Mouse (Mus musculus) hindbrain, postnatal 0 days (tissue): Measurements from ENCODE around the gene Clec4g. TPM values are rescaled to one million over a fixed set of nuclear protein-coding genes. Genes with fewer than 3 reads are reported as not detected.
"Not testable (repeated sequence)": the region's sequence is repeated elsewhere in the genome, so short reads cannot be mapped to it uniquely, and the experiment has no call there.

Experiments
- ATAC-seq: fragments of 200-750 bp; cut with Nextera tagmentation; 2 replicates; pipeline ENCODE4 v1.8.0; 2017; ENCODE audit warnings: mild to moderate bottlenecking, moderate TSS enrichment, moderate library complexity
- DNase-seq: peaks from one replicate; pipeline ENCODE4 v3.0.0-alpha.2; 2015; ENCODE audit warnings: low spot score
- H3K27ac ChIP-seq: fragments of 300-500 bp; sonication (generic); 2 replicates; pipeline ENCODE4 v1.5.1; 2014; ENCODE audit warnings: mild to moderate bottlenecking
- H3K27me3 ChIP-seq: fragments of 300-500 bp; sonication (generic); 2 replicates; pipeline ENCODE4 v1.6.1; 2014; ENCODE audit warnings: low read length, mixed read lengths; ENCODE audit not compliant: insufficient read depth
- H3K36me3 ChIP-seq: fragments of 300-500 bp; sonication (generic); 2 replicates; pipeline ENCODE4 v1.6.1; 2014; ENCODE audit warnings: low read length, mixed read lengths; ENCODE audit not compliant: insufficient read depth
- H3K4me1 ChIP-seq: fragments of 300-500 bp; sonication (generic); 2 replicates; pipeline ENCODE4 v1.6.1; 2014; ENCODE audit warnings: antibody characterized with exemption, low read length, mixed read lengths; ENCODE audit not compliant: insufficient read depth
- H3K4me2 ChIP-seq: fragments of 300-500 bp; sonication (generic); 2 replicates; pipeline ENCODE4 v1.6.1; 2014; ENCODE audit warnings: low read depth, mild to moderate bottlenecking, low read length, moderate library complexity, mixed read lengths
- H3K4me3 ChIP-seq: fragments of 300-500 bp; sonication (generic); 2 replicates; pipeline ENCODE4 v1.5.1; 2014; ENCODE audit warnings: low read length
- H3K9ac ChIP-seq: fragments of 300-500 bp; sonication (generic); replicated peaks from 2 replicates; pipeline ENCODE4 v1.6.1; 2014; ENCODE audit warnings: mild to moderate bottlenecking, low read length, moderate library complexity, mixed read lengths
- H3K9me3 ChIP-seq: fragments of 300-500 bp; sonication (generic); 2 replicates; pipeline ENCODE4 v1.6.1; 2016; ENCODE audit warnings: low read length, mixed read lengths
- CTCF ChIP-seq: IDR thresholded peaks from 2 replicates; pipeline ENCODE4 v1.5.1; 2016; ENCODE audit warnings: antibody characterized with exemption, control low read depth, low read depth
- WGBS: fragments of 180-500 bp; shearing (Covaris S2); extraction: QIAGEN DNeasy Blood & Tissue Kit; methylation state at CpG from one replicate; pipeline ENCODE4 v1.1.7; 2014; 5-methylcytosine and 5-hydroxymethylcytosine counted together
- polyA plus RNA-seq: library from polyadenylated mRNA; unstranded; fragments of >200 nt; fragmentation: Nextera tagmentation; extraction: Ambion mirVana; gene quantifications from 2 replicates; pipeline ENCODE4 v1.2.1, GENCODE M21; 2015
- total RNA-seq: library from RNA; depleted of rRNA; stranded (reverse); fragments of >200 nt; gene quantifications from 2 replicates; pipeline ENCODE4 v1.2.3, GENCODE M21; 2014; rRNA removed

Gene Clec4g
- total RNA-seq = not detected in 2 replicates
- polyA plus RNA-seq = not detected in 2 replicates

DNA sequence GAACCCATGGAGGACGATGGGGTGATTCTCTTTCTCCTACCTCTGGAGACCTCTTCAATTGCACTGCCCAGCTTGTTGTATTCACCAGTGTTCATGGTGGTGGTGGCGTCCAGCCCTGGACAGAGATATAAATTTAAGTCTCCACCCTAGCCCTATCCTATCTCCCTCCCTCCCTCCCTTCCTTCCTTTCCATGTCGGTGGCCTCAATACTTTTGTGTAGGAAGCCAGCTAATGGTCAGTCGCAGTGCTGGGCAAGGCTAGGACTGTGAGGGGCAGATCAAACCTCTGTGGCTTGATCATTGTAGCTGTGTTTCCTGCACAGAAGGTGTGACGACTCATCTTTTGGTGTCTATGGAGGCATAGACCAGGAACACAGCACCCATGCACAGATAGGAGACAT lies at the start of gene Clec4g:
Clec4g (minus strand) TSS at position 101 of the 400 bp plus-strand sequence.
- 67% methylated on average over 5 of the region's 5 CpGs for WGBS
- DNase-seq = no peak
- Histone ChIP-seq H3K27me3 (no peaks in the 10 kb centered on the region), H3K27ac (no peak within 1 kb of the TSS), H3K4me3 (no peak within 1 kb of the TSS), H3K36me3 (no peaks in the 10 kb centered on the region), H3K9me3 (no peaks in the 10 kb centered on the region), H3K4me1 (no peaks in the 10 kb centered on the region), H3K9ac (no peak within 1 kb of the TSS), H3K4me2 (no peak within 1 kb of the TSS)
- no peak for ATAC-seq
- TF ChIP-seq CTCF = no peak

DNA sequence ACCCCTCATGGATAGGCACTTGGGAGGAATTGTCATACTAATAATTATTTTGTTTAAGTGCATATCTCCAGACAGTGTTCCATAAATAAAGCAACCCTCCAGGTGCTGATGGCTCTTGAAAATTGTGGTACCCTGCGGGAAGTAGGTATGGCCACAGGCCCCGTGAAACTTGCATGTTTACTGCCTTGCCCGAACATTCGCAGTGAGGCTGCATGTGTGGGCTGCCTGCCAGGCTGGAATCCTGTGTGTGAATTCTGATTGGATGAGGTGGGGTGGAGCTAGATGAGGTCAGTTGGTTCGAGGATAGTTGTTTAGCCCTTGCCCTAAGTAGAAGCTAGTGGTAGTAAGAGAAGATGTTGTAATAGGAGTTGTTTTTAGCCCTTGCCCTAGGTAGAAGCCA lies 48.2 kb upstream of the Clec4g start:
- ATAC-seq, DNase-seq, H3K9ac ChIP-seq, H3K27me3 ChIP-seq, H3K36me3 ChIP-seq, H3K4me1 ChIP-seq, H3K27ac ChIP-seq, H3K9me3 ChIP-seq, H3K4me3 ChIP-seq, H3K4me2 ChIP-seq: not testable (repeated sequence)
- WGBS = 81% methylated on average over 5 of the region's 5 CpGs

DNA sequence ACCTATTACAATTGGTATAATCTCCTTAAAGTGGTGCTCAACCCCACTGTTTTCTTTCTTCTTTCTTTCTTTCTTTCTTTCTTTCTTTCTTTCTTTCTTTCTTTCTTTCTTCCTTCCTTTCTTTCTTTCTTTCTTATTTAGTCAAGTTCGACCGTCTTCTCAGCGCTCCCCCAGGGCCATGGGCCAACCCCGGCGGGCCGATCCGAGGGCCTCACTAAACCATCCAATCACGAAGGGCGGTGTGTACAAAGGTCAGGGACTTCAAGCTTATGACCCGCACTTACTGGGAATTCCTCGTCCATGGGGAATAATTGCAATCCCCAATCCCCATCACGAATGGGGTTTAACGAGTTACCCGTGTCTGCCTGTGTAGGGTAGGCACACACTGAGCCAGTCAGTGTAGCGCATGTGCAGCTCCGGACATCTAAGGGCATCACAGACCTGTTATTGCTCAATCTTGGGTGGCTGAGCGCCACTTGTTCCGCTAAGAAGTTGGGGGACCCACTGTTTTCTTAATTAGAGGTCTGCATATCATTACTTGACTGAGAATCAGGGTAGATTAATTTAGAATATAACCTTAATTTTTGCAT lies 33.9 kb upstream of the Clec4g start:
- H3K27ac ChIP-seq = no peak overlapping the region
- no peak overlapping the region for H3K4me3 ChIP-seq
- peaks cover 3% of the 10 kb centered on the region; the same call in 1 of the 2 replicates for H3K9me3 ChIP-seq
- DNase-seq (peak; percentile 89), ATAC-seq (peak; percentile 99)
- H3K27me3 ChIP-seq = no peaks in the 10 kb centered on the region
- 73% methylated on average over 18 of the region's 18 CpGs for WGBS
- no peak for TF ChIP-seq CTCF
- no peak overlapping the region for H3K4me2 ChIP-seq
- no peak overlapping the region for H3K9ac ChIP-seq
- no peaks in the 10 kb centered on the region for H3K4me1 ChIP-seq
- no peaks in the 10 kb centered on the region for H3K36me3 ChIP-seq

DNA sequence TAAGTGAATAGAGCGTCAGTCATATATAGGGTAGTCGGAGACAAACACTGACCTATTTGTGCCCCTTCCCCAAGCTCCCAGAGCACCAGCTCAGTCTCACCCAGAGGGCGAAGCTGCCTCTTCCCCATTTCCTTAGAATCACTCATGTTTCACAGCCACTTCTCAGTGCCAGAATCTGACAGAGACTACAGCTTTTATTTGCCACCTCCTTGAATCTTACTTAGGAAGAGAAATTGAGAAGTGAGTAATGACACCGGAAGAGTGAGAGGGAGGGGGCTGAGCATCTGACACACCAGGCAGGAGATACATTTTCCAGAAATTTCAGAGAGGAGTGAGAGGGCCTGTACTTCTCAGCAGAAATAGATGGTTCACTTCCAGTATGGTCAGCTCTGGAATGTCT lies 28.3 kb upstream of the Clec4g start, which contains the start of gene Cd209a:
Cd209a (minus strand) TSS at position 224 of the 400 bp plus-strand sequence.
- DNase-seq (no peak), ATAC-seq (no peak)
- WGBS = 85% methylated on average over 4 of the region's 4 CpGs
- Histone ChIP-seq H3K4me2 (no peak within 1 kb of the TSS), H3K36me3 (no peaks in the 10 kb centered on the region), H3K27ac (no peak within 1 kb of the TSS), H3K9ac (no peak within 1 kb of the TSS), H3K27me3 (no peaks in the 10 kb centered on the region), H3K4me1 (no peaks in the 10 kb centered on the region), H3K9me3 (peaks cover 1% of the 10 kb centered on the region; the same call in 1 of the 2 replicates), H3K4me3 (no peak within 1 kb of the TSS)
- TF ChIP-seq CTCF = no peak

DNA sequence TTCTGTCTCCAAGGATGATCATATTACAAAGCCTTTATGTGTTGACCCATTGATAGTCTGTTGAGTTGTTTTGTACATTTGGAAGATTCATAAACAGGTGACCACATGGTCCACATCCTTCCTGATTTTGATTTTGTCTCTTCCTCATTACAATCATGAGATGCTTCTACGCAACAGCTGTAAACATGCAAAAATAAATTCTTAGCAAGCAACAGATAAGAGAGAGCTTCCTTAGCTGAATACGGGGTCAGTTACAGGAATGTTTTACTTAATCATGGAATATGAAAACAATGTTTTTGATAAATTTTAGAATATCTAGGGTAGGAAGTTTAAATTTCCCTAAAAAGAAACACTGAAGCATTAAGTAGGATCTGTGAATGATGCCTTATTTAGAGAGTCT lies 16.5 kb upstream of the Clec4g start:
- no peaks in the 10 kb centered on the region for H3K36me3 ChIP-seq
- no peak for TF ChIP-seq CTCF
- H3K27ac ChIP-seq = no peak overlapping the region
- no peaks in the 10 kb centered on the region for H3K9me3 ChIP-seq
- no peak for DNase-seq
- no peak overlapping the region for H3K4me3 ChIP-seq
- H3K27me3 ChIP-seq = no peaks in the 10 kb centered on the region
- no peak overlapping the region for H3K4me2 ChIP-seq
- ATAC-seq = no peak
- H3K9ac ChIP-seq = no peak overlapping the region
- no peaks in the 10 kb centered on the region for H3K4me1 ChIP-seq
- 94% methylated on average over 2 of the region's 2 CpGs for WGBS

DNA sequence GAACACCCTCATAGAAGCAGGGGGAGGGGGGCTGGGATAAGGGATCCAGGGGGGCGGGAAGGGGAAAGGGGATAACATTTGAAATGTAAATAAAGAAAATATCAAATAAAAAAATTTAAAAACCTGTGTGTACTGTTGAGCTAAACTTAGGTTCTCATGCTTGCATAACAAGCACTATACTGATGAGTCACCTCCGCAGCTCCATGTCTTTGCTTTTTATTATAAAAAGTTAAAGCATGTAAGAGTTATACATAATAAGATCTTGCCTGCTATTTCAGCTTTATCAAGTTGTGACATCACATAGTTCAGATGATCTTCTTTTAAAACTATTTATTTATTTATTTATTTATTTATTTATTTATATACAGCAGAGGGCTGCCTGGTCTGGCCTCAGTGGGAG lies 15.1 kb upstream of the Clec4g start:
- DNase-seq (no peak), ATAC-seq (no peak)
- Histone ChIP-seq H3K4me3 (no peak overlapping the region), H3K4me1 (no peaks in the 10 kb centered on the region), H3K27ac (no peak overlapping the region), H3K9me3 (no peaks in the 10 kb centered on the region), H3K36me3 (no peaks in the 10 kb centered on the region), H3K9ac (no peak overlapping the region), H3K4me2 (no peak overlapping the region), H3K27me3 (no peaks in the 10 kb centered on the region)
- TF ChIP-seq CTCF = no peak
- WGBS = 92% methylated on average over 2 of the region's 2 CpGs

DNA sequence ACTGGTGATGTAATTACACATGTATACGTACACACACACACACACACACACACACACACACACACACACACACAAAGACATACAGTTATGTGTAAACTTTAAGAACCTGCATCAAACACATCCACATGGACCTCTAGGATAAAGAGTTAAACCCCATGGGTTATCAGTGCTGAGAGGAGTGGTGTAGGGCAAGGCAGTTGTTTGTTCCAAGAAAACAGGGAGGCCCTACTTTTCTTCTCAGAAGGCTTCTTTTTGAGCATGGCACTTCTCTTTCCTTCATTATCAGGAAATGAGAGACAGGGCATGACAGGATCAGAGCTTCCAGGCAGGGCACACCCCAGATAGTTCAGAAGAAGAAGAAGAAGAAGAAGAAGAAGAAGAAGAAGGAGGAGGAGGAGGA lies 13.6 kb upstream of the Clec4g start:
- ATAC-seq (no peak), DNase-seq (no peak)
- Histone ChIP-seq H3K4me1 (no peaks in the 10 kb centered on the region), H3K36me3 (no peaks in the 10 kb centered on the region), H3K4me3 (no peak overlapping the region), H3K27ac (no peak overlapping the region), H3K9me3 (no peaks in the 10 kb centered on the region), H3K4me2 (no peak overlapping the region), H3K27me3 (no peaks in the 10 kb centered on the region), H3K9ac (no peak overlapping the region)
- WGBS = 55% methylated on average over 1 of the region's 1 CpGs
- TF ChIP-seq CTCF = no peak
